Mouse (Mus musculus) layer of hippocampus, adult 9-11 months (tissue): ENCODE measurements around the gene Ddx21.

Experiments used
- DNase-seq: peaks from one replicate; pipeline ENCODE4 v3.0.0; 2022

Gene Ddx21

GRCm38 (mm10) chr10:62568861-62569260 is 33.2 kb downstream of the Ddx21 start:
- DNase-seq: no peak

- no peak for DNase-seq
Measured at GRCm38 (mm10) chr10:62557736-62558135, 44.3 kb downstream of the Ddx21 start.

GRCm38 (mm10) chr10:62556558-62556901 is 45.6 kb downstream of the Ddx21 start:
- DNase-seq: no peak

- DNase-seq: no peak
Measured at GRCm38 (mm10) chr10:62555705-62556557, 46.1 kb downstream of the Ddx21 start.

- no peak for DNase-seq
Measured at GRCm38 (mm10) chr10:62553611-62554091, 48.4 kb downstream of the Ddx21 start.

GRCm38 (mm10) chr10:62550787-62551300 is 51.2 kb downstream of the Ddx21 start:
- DNase-seq: no peak

- peak; percentile 40 for DNase-seq
Measured at GRCm38 (mm10) chr10:62549523-62550166, 52.4 kb downstream of the Ddx21 start.

- no peak for DNase-seq
Measured at GRCm38 (mm10) chr10:62546441-62546840, 55.6 kb downstream of the Ddx21 start.

GRCm38 (mm10) chr10:62545759-62546158 is 56.3 kb downstream of the Ddx21 start:
- no peak for DNase-seq

GRCm38 (mm10) chr10:62544316-62544715 is 57.8 kb downstream of the Ddx21 start:
- DNase-seq: no peak

- DNase-seq: peak; percentile 82
Measured at GRCm38 (mm10) chr10:62543399-62543808, 58.7 kb downstream of the Ddx21 start.

GRCm38 (mm10) chr10:62542928-62543327 is 59.2 kb downstream of the Ddx21 start:
- no peak for DNase-seq

GRCm38 (mm10) chr10:62542507-62542906 is 59.6 kb downstream of the Ddx21 start:
- no peak for DNase-seq

- DNase-seq: peak; percentile 41
Measured at GRCm38 (mm10) chr10:62541499-62541898, 60.6 kb downstream of the Ddx21 start.

GRCm38 (mm10) chr10:62540800-62541199 is 61.3 kb downstream of the Ddx21 start:
- DNase-seq: no peak

- DNase-seq: no peak
Measured at GRCm38 (mm10) chr10:62534509-62534908, 67.6 kb downstream of the Ddx21 start.

- no peak for DNase-seq
Measured at GRCm38 (mm10) chr10:62532832-62533231, 69.2 kb downstream of the Ddx21 start.
